Mouse (Mus musculus): ENCODE results near the gene Mcfd2.

Gene Mcfd2

DNA sequence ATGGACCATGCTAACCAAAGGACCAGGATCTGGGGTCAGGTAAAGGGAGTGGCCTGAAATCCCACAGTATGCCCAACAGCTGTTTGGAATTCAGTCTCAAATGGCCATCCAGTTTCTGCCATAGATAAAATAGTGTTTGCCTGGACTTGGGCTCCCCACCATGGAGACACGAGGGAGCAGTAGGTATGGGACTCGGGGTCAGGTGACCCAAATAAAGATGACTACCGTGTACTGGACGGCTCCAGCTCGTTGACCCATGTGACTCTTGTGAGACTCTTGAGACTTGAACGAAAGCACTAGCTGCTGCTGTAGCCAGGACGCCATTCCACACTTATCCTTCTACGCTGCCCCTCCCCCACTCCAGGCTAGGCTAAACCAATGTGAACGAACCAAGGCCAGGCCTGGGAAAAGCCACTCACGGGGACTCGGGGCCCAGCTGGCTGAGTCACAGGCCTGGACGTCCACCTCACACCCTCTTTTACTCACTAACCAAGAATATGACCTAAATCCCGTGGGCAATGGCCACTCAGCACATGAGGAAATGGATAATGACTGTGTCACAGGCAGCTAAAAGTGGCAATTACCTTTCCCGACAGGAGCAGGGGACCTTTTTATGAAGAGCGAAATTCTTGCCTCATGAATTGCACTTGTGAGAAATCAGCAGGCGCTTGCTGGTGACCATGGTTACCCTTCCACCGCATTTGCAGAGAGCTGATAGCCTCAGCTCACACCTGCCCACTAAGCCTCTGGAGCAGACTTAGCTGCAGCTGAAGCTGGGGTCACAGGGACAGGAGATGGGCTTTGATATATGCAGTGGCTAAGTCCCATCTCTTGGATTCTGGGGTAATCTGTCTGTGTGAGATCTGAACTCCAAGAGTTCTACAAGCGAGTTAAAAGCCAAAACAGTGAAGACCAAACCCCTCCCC is 28.7 kb downstream of the Mcfd2 start:
- DNase-seq (ENCODE audit: low spot score), result no peak

GRCm38 (mm10) chr17:87235019-87235418 is 30.7 kb downstream of the Mcfd2 start:
- DNase-seq (ENCODE audit: low spot score), result no peak

DNA sequence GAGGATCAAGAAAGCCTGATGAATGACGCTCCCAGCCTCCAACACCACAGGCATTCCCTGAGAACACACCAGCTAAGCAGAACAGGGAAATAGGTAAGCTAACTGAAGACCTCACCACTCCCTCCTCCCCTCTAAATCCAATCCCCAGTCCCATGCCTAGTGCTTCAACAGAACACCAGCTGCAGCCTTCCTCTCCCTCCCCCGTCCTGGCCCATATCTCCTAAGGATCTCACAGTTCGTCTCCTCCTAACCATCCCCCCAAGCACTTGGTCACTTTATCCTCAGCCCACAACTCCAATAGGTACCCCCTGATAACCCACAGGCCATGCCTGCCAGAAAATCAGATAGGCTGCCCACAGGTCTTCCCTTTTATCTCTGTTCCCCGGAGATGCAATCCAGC is 37.9 kb downstream of the Mcfd2 start:
- DNase-seq (ENCODE audit: low spot score), result no peak

DNA sequence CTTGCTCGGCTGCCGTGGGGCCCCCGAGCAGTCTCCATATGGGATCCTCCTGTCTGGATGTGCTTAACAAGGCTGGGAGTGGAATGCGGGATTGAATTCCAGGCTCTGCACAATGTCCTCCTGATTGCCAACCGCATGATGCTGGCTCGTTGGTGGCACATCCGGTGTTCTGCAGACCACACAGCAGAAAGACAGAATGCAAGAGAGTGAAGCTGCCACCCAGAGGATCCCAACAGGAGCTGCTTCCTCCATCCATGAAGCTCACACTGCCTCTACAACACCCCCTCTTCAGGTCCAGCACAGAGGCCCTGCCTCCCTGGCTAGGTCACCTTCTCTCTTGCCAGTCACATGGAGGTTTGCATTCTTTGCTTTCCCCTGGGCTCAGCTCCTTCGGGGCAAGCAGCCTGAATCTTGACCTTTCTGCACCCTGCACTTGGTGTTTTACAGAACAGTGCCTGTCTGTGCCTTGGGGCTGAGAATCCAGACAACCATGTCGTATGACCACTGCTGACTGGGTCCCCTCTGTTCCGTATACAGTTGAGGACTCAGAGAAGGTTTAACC is 39.6 kb downstream of the Mcfd2 start:
- DNase-seq (ENCODE audit: low spot score), result no peak

DNA sequence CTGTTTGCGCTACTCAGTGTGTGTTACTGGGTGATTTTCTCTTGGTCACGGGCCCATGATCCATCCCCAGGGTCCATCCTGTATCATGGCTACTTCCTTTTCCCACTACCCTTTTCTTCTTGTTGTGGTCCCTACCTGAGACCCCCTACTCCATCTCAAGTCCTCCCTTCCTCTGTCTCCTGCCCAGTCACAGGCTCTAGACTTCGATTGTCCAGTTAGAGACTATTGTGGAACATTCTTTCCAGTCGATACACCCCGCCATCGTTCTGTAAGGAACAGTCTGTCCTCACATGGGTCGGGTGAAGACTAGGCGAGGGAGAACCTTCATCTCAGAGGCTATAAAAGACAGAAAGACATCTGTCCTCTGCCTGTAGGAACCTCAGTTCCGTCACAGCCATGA is 40.4 kb downstream of the Mcfd2 start:
- DNase-seq (ENCODE audit: low spot score), result no peak

DNA sequence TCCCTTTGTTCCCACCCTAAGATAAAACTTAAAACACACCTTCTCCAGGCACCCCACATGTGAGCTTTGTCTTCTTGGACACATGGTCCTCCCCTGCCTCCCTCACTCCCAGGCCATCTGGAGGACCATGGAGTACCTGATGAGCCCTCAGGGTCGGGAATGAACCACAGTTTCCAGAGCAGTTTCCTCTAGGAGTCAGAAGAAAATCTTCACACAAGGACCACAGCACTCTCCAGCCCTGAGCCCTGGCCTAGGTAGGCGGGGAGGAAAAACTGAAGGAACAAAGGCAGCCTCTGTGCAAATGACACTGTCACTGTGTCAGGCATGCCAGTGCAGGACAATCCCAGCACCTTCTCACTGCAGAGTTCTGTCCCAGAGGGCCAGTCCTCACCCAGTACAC is 41.3 kb downstream of the Mcfd2 start:
- DNase-seq (ENCODE audit: low spot score), result no peak

DNA sequence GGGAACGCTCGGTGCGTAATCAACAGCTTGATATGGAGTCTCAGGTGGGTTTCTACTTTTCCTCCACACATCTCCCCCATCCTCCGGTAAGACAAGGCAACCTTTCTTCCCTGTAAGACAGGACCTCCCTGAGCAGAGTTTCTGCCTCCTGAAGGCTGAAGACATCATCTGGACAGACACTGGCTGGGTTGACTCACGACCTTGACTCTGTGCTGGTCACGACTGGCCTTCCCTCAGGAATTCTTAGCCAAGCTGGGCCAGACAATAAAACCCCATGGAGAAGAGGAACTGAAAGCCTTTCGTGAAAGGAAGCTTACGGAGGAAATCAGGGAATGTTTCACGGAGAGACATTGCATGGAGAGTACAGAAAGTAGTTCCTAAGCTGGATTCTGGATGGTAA is 46.3 kb downstream of the Mcfd2 start:
- no peak for DNase-seq (ENCODE audit: low spot score)

DNA sequence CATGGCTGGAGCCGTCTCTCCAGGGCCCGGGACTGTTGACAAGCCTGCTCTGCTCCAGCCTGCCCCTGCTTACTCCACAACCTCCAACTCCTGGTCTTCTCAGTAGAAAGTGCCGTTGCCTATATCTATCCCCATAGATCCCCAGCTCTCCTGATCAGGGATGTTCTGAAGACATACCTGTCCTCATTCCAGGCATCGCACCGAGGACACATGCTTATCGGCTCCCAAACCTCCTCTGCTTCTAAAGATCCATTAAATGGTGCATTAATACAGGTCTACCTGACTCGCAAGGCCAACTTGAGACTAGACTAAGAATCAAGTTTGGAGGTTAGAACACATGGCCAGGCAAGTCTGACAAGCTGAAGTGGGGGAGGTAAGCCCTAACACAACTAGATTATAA is 51.2 kb downstream of the Mcfd2 start:
- no peak for DNase-seq (ENCODE audit: low spot score)

DNA sequence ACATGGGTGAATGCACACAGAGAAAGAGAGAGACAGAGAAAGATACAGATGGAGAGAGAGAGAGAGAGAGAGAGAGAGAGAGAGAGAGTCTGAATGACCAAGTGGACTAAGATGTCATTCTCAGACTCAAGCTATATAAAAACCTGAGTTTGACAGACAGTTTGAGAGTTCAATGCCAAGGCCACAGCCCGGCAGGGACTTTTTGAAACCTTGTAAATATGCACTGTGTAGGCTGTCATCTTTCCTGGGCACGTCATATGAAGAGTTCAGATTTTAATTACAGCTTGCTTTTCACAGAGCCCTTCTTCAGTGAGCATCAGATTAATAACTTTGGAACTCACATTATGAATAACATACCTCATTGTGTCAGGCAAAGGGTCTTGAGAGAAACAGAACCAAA is 55.2 kb downstream of the Mcfd2 start:
- no peak for DNase-seq (ENCODE audit: low spot score)

DNA sequence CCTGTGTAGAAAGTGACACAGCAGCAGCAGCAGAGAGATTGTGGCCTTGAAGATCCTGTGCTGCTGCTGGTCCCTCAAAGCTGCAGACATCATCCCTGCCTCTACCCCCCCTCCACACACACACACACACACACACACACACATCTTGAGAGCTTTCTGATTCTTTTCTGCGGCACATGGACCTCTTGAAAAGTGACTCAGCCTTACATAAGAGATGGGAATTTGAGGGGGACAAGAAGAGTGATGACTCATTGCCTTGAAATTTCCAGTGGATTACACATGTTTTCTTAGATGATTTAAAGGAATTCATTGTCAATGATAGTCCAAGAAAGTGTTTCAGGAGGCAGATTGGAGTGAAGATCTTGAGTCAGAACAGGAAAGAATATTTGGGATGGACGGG is 58.9 kb downstream of the Mcfd2 start:
- no peak for DNase-seq (ENCODE audit: low spot score)

Data from ovary, postnatal 14 days (tissue).